Mouse (Mus musculus) stomach, postnatal 0 days (tissue): ENCODE data around the gene Stk10. TPM values are rescaled to one million over a fixed set of nuclear protein-coding genes. Genes with fewer than 3 reads are reported as not detected.

Experiments used
- ATAC-seq: fragments of 200-750 bp; cut with Nextera tagmentation; 2 replicates; pipeline ENCODE4 v1.8.0; 2017; ENCODE audit not compliant: low FRiP score, low TSS enrichment
- DNase-seq: peaks from one replicate; pipeline ENCODE4 v3.0.0-alpha.2; 2016; ENCODE audit warnings: low spot score
- H3K27ac ChIP-seq: fragments of 300-500 bp; sonication (generic); replicated peaks from 2 replicates; pipeline ENCODE4 v1.5.1; 2014; ENCODE audit warnings: mild to moderate bottlenecking, control low read depth
- H3K27me3 ChIP-seq: fragments of 300-500 bp; sonication (generic); 2 replicates; pipeline ENCODE4 v1.6.1; 2014; ENCODE audit warnings: low read length; ENCODE audit not compliant: control insufficient read depth, insufficient read depth
- H3K36me3 ChIP-seq: fragments of 300-500 bp; sonication (generic); 2 replicates; pipeline ENCODE4 v1.6.1; 2014; ENCODE audit warnings: low read length, mixed read lengths; ENCODE audit not compliant: control insufficient read depth, insufficient read depth
- H3K4me1 ChIP-seq: fragments of 300-500 bp; sonication (generic); replicated peaks from 2 replicates; pipeline ENCODE4 v1.6.1; 2014; ENCODE audit warnings: antibody characterized with exemption; ENCODE audit not compliant: control insufficient read depth, insufficient read depth
- H3K4me2 ChIP-seq: fragments of 300-500 bp; sonication (generic); replicated peaks from 2 replicates; pipeline ENCODE4 v1.6.1; 2014; ENCODE audit warnings: low read depth, mild to moderate bottlenecking, control low read depth, moderate library complexity
- H3K4me3 ChIP-seq: fragments of 300-500 bp; sonication (generic); 2 replicates; pipeline ENCODE4 v1.5.1; 2014; ENCODE audit warnings: low read depth, low read length, control low read depth
- H3K9ac ChIP-seq: fragments of 300-500 bp; sonication (generic); 2 replicates; pipeline ENCODE4 v1.6.1; 2014; ENCODE audit warnings: mild to moderate bottlenecking, low read length, control low read depth, mixed read lengths
- H3K9me3 ChIP-seq: fragments of 300-500 bp; sonication (generic); 2 replicates; pipeline ENCODE4 v1.6.1; 2016; ENCODE audit warnings: low read length; ENCODE audit not compliant: control insufficient read depth
- CTCF ChIP-seq: IDR thresholded peaks from 2 replicates; pipeline ENCODE4 v1.5.1; 2016; ENCODE audit warnings: antibody characterized with exemption, low read depth, mild to moderate bottlenecking, moderate library complexity
- EP300 ChIP-seq: optimal IDR thresholded peaks from 2 replicates; pipeline ENCODE3; 2016; ENCODE audit warnings: antibody characterized with exemption
- WGBS: fragments of 180-500 bp; shearing (Covaris S2); extraction: QIAGEN DNeasy Blood & Tissue Kit; methylation state at CpG from one replicate; pipeline ENCODE4 v1.1.7; 2014; 5-methylcytosine and 5-hydroxymethylcytosine counted together
- polyA plus RNA-seq: library from polyadenylated mRNA; unstranded; fragments of >200 nt; fragmentation: Nextera tagmentation; extraction: Ambion mirVana; gene quantifications from 2 replicates; pipeline ENCODE4 v1.2.1, GENCODE M21; 2015

The Stk10 gene
- polyA plus RNA-seq, 1 experiment from 2014 or later: 1.1 TPM

GRCm38 (mm10) chr11:32518770-32519169, 14.3 kb upstream of the Stk10 start:
- TF ChIP-seq EP300: no peak
- TF ChIP-seq CTCF: no peak
- ATAC-seq (no peak), DNase-seq (no peak)
- WGBS: 86% methylated on average over 4 of the region's 4 CpGs
- Histone ChIP-seq H3K4me2 (no peak overlapping the region), H3K27ac (no peak overlapping the region), H3K27me3 (no peaks in the 10 kb centered on the region), H3K4me3 (no peak overlapping the region), H3K9ac (no peak overlapping the region), H3K4me1 (no peaks in the 10 kb centered on the region), H3K9me3 (no peaks in the 10 kb centered on the region), H3K36me3 (peaks cover 6% of the 10 kb centered on the region; the same call in 1 of the 2 replicates)

DNA sequence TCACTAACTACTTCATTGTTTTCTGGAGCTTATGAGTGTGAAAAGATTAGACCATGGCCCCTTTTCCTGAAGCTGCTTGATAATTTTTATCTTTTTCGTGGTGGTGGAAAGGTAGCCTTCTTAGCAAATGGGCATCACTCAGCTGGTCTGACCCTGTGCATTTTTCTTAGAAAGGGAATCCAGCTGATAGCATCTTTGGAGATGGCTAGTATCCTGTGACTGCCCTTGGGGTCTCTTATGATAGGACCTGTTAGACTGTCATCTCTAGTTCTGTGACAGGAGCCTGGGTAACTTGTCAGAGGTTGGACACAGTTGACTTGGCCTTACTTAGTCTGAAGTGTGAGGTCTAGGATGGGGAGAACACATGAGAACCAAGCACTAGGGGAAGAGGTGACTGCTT, 13.8 kb upstream of the Stk10 start:
- Histone ChIP-seq H3K27me3 (no peaks in the 10 kb centered on the region), H3K27ac (no peak overlapping the region), H3K9me3 (no peaks in the 10 kb centered on the region), H3K4me3 (no peak overlapping the region), H3K36me3 (peaks cover 6% of the 10 kb centered on the region; the same call in 1 of the 2 replicates), H3K4me1 (no peaks in the 10 kb centered on the region), H3K4me2 (no peak overlapping the region), H3K9ac (no peak overlapping the region)
- 90% methylated on average over 1 of the region's 1 CpGs for WGBS
- TF ChIP-seq EP300: no peak
- ATAC-seq (no peak), DNase-seq (no peak)

GRCm38 (mm10) chr11:32521246-32521645, 11.9 kb upstream of the Stk10 start:
- 87% methylated on average over 2 of the region's 2 CpGs for WGBS
- Histone ChIP-seq H3K27ac (no peak overlapping the region), H3K36me3 (peaks cover 5% of the 10 kb centered on the region; the same call in 1 of the 2 replicates), H3K4me1 (no peaks in the 10 kb centered on the region), H3K9ac (no peak overlapping the region), H3K9me3 (no peaks in the 10 kb centered on the region), H3K4me2 (no peak overlapping the region), H3K4me3 (no peak overlapping the region), H3K27me3 (no peaks in the 10 kb centered on the region)
- no peak for TF ChIP-seq EP300
- TF ChIP-seq CTCF: no peak
- no peak for DNase-seq
- no peak for ATAC-seq

GRCm38 (mm10) chr11:32524122-32524920, 8.8 kb upstream of the Stk10 start:
- H3K4me1 ChIP-seq: no peaks in the 10 kb centered on the region
- no peaks in the 10 kb centered on the region for H3K36me3 ChIP-seq
- H3K4me2 ChIP-seq: no peak overlapping the region
- 84% methylated on average over 11 of the region's 11 CpGs for WGBS
- ATAC-seq (no peak), DNase-seq (no peak)
- TF ChIP-seq EP300 (no peak), CTCF (no peak)
- H3K9me3 ChIP-seq: no peaks in the 10 kb centered on the region
- no peak overlapping the region for H3K4me3 ChIP-seq
- no peak overlapping the region for H3K27ac ChIP-seq
- no peak overlapping the region for H3K9ac ChIP-seq
- H3K27me3 ChIP-seq: no peaks in the 10 kb centered on the region

DNA sequence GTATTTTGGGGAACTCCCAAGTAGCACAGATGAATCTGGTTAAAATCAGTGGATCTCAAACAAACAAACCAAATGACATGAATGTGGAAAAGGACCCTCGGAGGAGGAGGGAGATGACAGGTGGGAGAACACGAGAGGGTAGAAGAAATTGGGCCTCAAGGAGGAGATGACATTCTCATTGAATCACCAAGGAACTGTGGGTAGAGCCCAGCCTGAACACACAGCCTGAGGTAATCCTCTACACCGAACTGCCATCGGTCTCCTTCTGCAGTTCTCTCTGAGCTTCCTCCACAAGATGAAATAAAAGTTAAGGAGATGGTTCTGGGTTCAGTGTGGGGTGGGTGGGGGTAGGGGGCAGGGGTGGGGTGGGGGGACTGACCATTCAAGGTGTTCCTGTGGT, 6.1 kb upstream of the Stk10 start:
- ATAC-seq (no peak), DNase-seq (no peak)
- Histone ChIP-seq H3K9me3 (no peaks in the 10 kb centered on the region), H3K4me1 (no peaks in the 10 kb centered on the region), H3K36me3 (no peaks in the 10 kb centered on the region), H3K9ac (no peak overlapping the region), H3K27ac (no peak overlapping the region), H3K27me3 (no peaks in the 10 kb centered on the region), H3K4me2 (no peak overlapping the region), H3K4me3 (no peak overlapping the region)
- no peak for TF ChIP-seq EP300
- TF ChIP-seq CTCF: no peak
- 90% methylated on average over 4 of the region's 4 CpGs for WGBS

DNA sequence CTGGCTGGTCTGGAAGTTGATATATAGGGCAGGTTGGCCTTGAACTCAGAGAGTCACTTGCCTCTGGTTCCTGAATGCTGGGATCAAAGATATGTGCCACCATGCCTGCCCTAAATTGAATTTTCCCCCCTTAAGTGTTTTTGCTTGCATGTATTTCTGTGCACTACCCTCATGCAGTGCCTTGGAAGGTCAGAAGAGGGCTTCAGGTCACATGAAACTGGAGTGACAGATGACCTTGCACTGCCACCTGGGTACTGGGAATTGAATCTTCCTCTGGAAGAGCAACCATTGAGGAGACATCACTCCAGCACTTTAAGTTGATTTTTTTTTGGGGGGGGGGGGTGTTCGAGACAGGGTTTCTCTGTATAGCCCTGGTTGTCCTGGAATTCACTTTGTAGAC, 3.0 kb upstream of the Stk10 start:
- Histone ChIP-seq H3K4me2 (no peak overlapping the region), H3K36me3 (no peaks in the 10 kb centered on the region), H3K9me3 (no peaks in the 10 kb centered on the region), H3K4me3 (no peak overlapping the region), H3K4me1 (0 out of 2 replicates have a peak, but pooled peaks cover 3% of the 10 kb centered on the region), H3K27me3 (no peaks in the 10 kb centered on the region), H3K9ac (no peak overlapping the region), H3K27ac (no peak overlapping the region)
- ATAC-seq: no peak
- peak; percentile 52 for TF ChIP-seq CTCF
- no peak for TF ChIP-seq EP300
- WGBS: 85% methylated on average over 1 of the region's 1 CpGs
- DNase-seq: no peak
